Mouse (Mus musculus) embryonic facial prominence, embryonic 10.5 days (tissue): ENCODE measurements around the gene Dolpp1. TPM values are rescaled to one million over a fixed set of nuclear protein-coding genes. Genes with fewer than 3 reads are reported as not detected.
"Not testable (repeated sequence)": the region's sequence is repeated elsewhere in the genome, so short reads cannot be mapped to it uniquely, and the experiment has no call there.

ENCODE experiments used
- DNase-seq: peaks from one replicate; pipeline ENCODE4 v3.0.0-alpha.2; 2017; ENCODE audit warnings: low spot score
- H3K27ac ChIP-seq: fragments of 300-500 bp; sonication (generic); replicated peaks from 2 replicates; pipeline ENCODE4 v1.5.1; 2016; ENCODE audit warnings: mild to moderate bottlenecking
- H3K27me3 ChIP-seq: fragments of 300-500 bp; sonication (generic); replicated peaks from 2 replicates; pipeline ENCODE4 v1.6.1; 2016; ENCODE audit warnings: low read depth, mild to moderate bottlenecking; ENCODE audit not compliant: poor library complexity, severe bottlenecking
- H3K36me3 ChIP-seq: fragments of 300-500 bp; sonication (generic); replicated peaks from 2 replicates; pipeline ENCODE4 v1.6.1; 2016; ENCODE audit warnings: mild to moderate bottlenecking, moderate library complexity
- H3K4me1 ChIP-seq: fragments of 300-500 bp; sonication (generic); 2 replicates; pipeline ENCODE4 v1.6.1; 2016
- H3K4me3 ChIP-seq: fragments of 300-500 bp; sonication (generic); 2 replicates; pipeline ENCODE4 v1.5.1; 2016; ENCODE audit warnings: mild to moderate bottlenecking, moderate library complexity
- H3K9me3 ChIP-seq: fragments of 300-500 bp; sonication (generic); 2 replicates; pipeline ENCODE4 v1.6.1; 2016; ENCODE audit warnings: mild to moderate bottlenecking
- WGBS: fragments of 180-500 bp; shearing (Covaris S2); methylation state at CpG from one replicate; pipeline ENCODE4 v1.1.7; 2016; 5-methylcytosine and 5-hydroxymethylcytosine counted together
- polyA plus RNA-seq: library from polyadenylated mRNA; unstranded; fragments of >200 nt; fragmentation: Nextera tagmentation; extraction: Ambion mirVana; gene quantifications from 2 replicates; pipeline ENCODE4 v1.2.1, GENCODE M21; 2016

Dolpp1 gene
- polyA plus RNA-seq, 1 experiment from 2014 or later: 46.2 TPM

DNA sequence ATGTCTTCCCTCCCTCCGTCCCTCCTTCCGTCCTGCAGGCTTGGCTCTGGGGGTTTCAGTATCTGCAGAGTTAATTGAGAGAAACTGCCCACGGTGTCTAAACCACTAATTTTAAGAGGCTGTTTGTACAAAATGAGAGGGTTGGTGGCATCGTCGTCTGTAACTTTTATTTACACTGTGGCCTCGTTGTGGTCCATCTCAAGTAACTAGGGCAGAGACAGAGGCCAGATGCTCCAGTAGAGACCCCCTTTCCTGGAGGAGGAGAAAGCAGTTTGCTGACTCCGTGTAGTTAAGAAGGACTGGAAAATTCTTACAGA is 24.6 kb downstream of the Dolpp1 start:
- Histone ChIP-seq H3K4me3 (peak overlapping the region; percentile 87), H3K4me1 (peaks cover 58% of the 10 kb centered on the region), H3K36me3 (peaks cover 17% of the 10 kb centered on the region; the same call in 1 of the 2 replicates), H3K27me3 (peaks cover 22% of the 10 kb centered on the region), H3K9me3 (no peaks in the 10 kb centered on the region), H3K27ac (peak overlapping the region; percentile 99)
- no peak for DNase-seq
- under 1% methylated on average over 7 of the region's 7 CpGs for WGBS

DNA sequence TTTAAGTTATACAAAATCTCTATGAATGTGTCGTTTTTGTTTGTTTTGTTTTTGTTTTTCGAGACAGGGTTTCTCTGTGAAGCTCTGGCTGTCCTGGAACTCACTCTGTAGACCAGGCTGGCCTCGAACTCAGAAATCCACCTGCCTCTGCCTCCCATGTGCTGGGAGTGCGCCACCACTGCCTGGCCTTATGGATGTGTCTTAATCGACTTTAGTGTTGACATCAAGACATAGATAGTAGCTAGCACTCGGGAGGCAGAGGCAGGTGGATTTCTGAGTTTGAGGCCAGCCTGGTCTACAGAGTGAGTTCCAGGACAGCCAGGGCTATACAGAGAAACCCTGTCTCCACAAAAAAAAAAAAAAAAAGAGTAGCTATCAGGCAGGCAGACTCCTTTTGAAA is 25.1 kb downstream of the Dolpp1 start:
- peaks cover 20% of the 10 kb centered on the region; the same call in 1 of the 2 replicates for H3K36me3 ChIP-seq
- peaks cover 58% of the 10 kb centered on the region for H3K4me1 ChIP-seq
- H3K27me3 ChIP-seq: peaks cover 22% of the 10 kb centered on the region
- H3K27ac ChIP-seq, DNase-seq, H3K9me3 ChIP-seq: not testable (repeated sequence)
- 82% methylated on average over 6 of the region's 6 CpGs for WGBS
- peak overlapping the region; percentile 87 for H3K4me3 ChIP-seq

GRCm38 (mm10) chr2:30417595-30418165 is 25.6 kb downstream of the Dolpp1 start:
- H3K27me3 ChIP-seq: peaks cover 22% of the 10 kb centered on the region
- 85% methylated on average over 5 of the region's 5 CpGs for WGBS
- H3K27ac ChIP-seq: peak overlapping the region; percentile 80; the same call in 1 of the 2 replicates
- peak overlapping the region; percentile 87; the same call in 1 of the 2 replicates for H3K4me3 ChIP-seq
- peaks cover 19% of the 10 kb centered on the region for H3K36me3 ChIP-seq
- peaks cover 58% of the 10 kb centered on the region for H3K4me1 ChIP-seq
- H3K9me3 ChIP-seq: no peaks in the 10 kb centered on the region
- no peak for DNase-seq

DNA sequence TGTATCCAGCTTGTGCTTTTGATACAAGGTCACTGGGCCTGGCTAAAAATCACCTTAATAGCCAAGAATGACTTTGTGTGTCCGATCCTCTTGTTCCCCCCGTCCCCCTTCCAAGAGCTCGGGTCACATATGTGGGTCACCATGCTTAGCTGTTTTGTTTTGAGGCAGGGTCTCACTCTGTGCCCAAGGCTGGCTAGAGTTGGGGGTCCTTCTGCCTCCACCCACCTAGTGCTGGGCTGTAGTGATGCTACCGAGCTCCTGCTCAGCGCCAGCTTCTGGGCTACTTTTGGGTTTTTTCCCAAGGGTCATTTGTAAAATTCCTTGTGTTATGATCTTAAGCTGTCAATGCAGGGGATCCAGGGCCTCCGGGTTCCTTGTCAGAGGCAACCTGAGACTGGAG is 26.2 kb downstream of the Dolpp1 start:
- H3K27me3 ChIP-seq: peaks cover 17% of the 10 kb centered on the region
- H3K36me3 ChIP-seq: peaks cover 22% of the 10 kb centered on the region
- no peak for DNase-seq
- H3K4me3 ChIP-seq: peak overlapping the region; percentile 38
- WGBS: 73% methylated on average over 6 of the region's 6 CpGs
- H3K4me1 ChIP-seq: peaks cover 54% of the 10 kb centered on the region
- H3K27ac ChIP-seq: peak overlapping the region; percentile 80
- H3K9me3 ChIP-seq: no peaks in the 10 kb centered on the region

DNA sequence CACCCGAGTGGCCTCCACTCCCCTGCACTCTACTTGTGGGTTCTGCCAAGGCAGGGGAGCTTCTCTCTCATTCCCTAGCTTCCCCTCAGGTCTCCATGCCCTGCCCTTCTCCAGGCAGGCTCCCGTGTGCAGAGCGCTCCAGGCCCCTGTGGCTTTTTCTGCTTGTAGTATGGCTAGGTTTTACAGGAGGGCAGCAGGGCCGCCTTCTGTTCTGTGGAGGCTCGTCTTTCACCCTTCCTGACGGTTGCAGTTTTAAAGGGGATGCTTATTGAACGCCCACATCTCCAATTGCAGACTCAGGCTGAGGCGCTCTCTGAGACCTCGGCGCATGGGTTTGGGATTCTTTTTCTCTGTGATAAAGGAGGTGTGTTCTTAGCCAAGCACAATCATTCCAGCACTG is 27.1 kb downstream of the Dolpp1 start:
- peak overlapping the region; percentile 38 for H3K4me3 ChIP-seq
- H3K9me3 ChIP-seq: no peaks in the 10 kb centered on the region
- peaks cover 24% of the 10 kb centered on the region for H3K36me3 ChIP-seq
- WGBS: 27% methylated on average over 10 of the region's 10 CpGs
- H3K4me1 ChIP-seq: peaks cover 45% of the 10 kb centered on the region
- H3K27me3 ChIP-seq: peaks cover 8% of the 10 kb centered on the region
- H3K27ac ChIP-seq: peak overlapping the region; percentile 80
- peak; percentile 46 for DNase-seq

GRCm38 (mm10) chr2:30421432-30421831 is 29.4 kb downstream of the Dolpp1 start:
- no peak for DNase-seq
- Histone ChIP-seq H3K27ac (no peak overlapping the region), H3K36me3 (peaks cover 30% of the 10 kb centered on the region), H3K27me3 (no peaks in the 10 kb centered on the region), H3K4me3 (no peak overlapping the region), H3K4me1 (peaks cover 28% of the 10 kb centered on the region), H3K9me3 (no peaks in the 10 kb centered on the region)
- WGBS: 85% methylated on average over 4 of the region's 4 CpGs

- no peaks in the 10 kb centered on the region for H3K27me3 ChIP-seq
- no peaks in the 10 kb centered on the region for H3K4me1 ChIP-seq
- no peak overlapping the region for H3K4me3 ChIP-seq
- DNase-seq: no peak
- peaks cover 83% of the 10 kb centered on the region for H3K36me3 ChIP-seq
- H3K9me3 ChIP-seq: no peaks in the 10 kb centered on the region
- H3K27ac ChIP-seq: no peak overlapping the region
Measured at GRCm38 (mm10) chr2:30429156-30429555, 37.1 kb downstream of the Dolpp1 start.

- H3K27ac ChIP-seq: no peak overlapping the region; the same call in 1 of the 2 replicates
- peaks cover 14% of the 10 kb centered on the region for H3K4me1 ChIP-seq
- DNase-seq: peak; percentile 70
- no peaks in the 10 kb centered on the region for H3K27me3 ChIP-seq
- 58% methylated on average over 5 of the region's 5 CpGs for WGBS
- H3K36me3 ChIP-seq: peaks cover 99% of the 10 kb centered on the region
- no peak overlapping the region for H3K4me3 ChIP-seq
- H3K9me3 ChIP-seq: no peaks in the 10 kb centered on the region
Measured at GRCm38 (mm10) chr2:30435326-30436155, 43.5 kb downstream of the Dolpp1 start.

GRCm38 (mm10) chr2:30436156-30436545 is 44.1 kb downstream of the Dolpp1 start:
- Histone ChIP-seq H3K27ac (no peak overlapping the region), H3K27me3 (no peaks in the 10 kb centered on the region), H3K36me3 (peaks cover 96% of the 10 kb centered on the region), H3K4me3 (no peak overlapping the region), H3K9me3 (no peaks in the 10 kb centered on the region), H3K4me1 (peaks cover 21% of the 10 kb centered on the region)
- 78% methylated on average over 5 of the region's 5 CpGs for WGBS
- DNase-seq: no peak

DNA sequence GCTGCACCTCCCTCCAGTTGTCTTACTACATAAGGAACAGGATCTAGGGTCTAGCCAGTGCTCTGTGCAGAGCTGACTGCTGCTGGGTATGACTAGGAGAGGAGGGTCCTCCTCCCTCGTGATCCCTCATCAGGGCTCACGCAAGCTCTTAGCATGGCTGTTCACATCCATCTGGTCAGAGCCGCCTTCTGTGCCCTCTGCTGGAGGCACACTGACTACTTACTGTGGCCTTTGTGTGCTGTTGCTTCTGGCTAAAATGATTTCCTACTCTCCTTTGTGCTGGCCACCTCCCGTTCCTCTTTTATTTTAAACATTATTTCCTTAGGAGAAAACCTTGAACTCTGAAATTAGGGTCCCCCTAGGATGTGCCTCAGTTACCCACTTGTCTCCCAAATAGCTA is 44.8 kb downstream of the Dolpp1 start:
- DNase-seq: no peak
- Histone ChIP-seq H3K9me3 (no peaks in the 10 kb centered on the region), H3K27ac (no peak overlapping the region), H3K27me3 (no peaks in the 10 kb centered on the region), H3K4me3 (no peak overlapping the region), H3K36me3 (peaks cover 90% of the 10 kb centered on the region), H3K4me1 (peaks cover 27% of the 10 kb centered on the region)
- WGBS: 79% methylated on average over 4 of the region's 4 CpGs

DNA sequence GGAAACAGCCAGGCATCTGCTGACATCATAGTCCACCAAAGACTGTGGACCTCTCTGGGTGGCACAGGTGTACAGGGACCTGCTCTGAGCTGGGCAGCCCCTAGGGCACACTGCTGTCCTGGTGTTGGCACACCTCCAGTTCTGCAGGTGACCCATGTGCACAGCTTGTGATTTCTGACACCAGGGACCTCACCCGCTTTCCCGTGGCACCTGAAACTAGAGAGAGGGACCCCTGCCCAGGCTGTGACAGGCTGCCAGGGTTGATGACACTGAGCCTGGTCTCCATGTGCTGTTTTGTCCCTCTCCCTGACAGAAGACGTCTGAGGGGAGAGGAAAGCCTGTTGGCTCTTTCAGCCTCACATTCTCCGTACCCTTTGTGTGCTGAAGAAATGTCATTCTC is 45.7 kb downstream of the Dolpp1 start:
- no peak overlapping the region for H3K27ac ChIP-seq
- H3K9me3 ChIP-seq: no peaks in the 10 kb centered on the region
- no peaks in the 10 kb centered on the region for H3K27me3 ChIP-seq
- no peak for DNase-seq
- 92% methylated on average over 4 of the region's 4 CpGs for WGBS
- peaks cover 37% of the 10 kb centered on the region for H3K4me1 ChIP-seq
- H3K4me3 ChIP-seq: no peak overlapping the region
- peaks cover 80% of the 10 kb centered on the region for H3K36me3 ChIP-seq

- 92% methylated on average over 6 of the region's 6 CpGs for WGBS
- no peaks in the 10 kb centered on the region for H3K9me3 ChIP-seq
- DNase-seq: no peak
- peak overlapping the region; percentile 98; the same call in 1 of the 2 replicates for H3K27ac ChIP-seq
- peaks cover 55% of the 10 kb centered on the region for H3K4me1 ChIP-seq
- no peak overlapping the region for H3K4me3 ChIP-seq
- H3K36me3 ChIP-seq: peaks cover 80% of the 10 kb centered on the region
- no peaks in the 10 kb centered on the region for H3K27me3 ChIP-seq
Measured at GRCm38 (mm10) chr2:30439631-30440030, 47.6 kb downstream of the Dolpp1 start.

DNA sequence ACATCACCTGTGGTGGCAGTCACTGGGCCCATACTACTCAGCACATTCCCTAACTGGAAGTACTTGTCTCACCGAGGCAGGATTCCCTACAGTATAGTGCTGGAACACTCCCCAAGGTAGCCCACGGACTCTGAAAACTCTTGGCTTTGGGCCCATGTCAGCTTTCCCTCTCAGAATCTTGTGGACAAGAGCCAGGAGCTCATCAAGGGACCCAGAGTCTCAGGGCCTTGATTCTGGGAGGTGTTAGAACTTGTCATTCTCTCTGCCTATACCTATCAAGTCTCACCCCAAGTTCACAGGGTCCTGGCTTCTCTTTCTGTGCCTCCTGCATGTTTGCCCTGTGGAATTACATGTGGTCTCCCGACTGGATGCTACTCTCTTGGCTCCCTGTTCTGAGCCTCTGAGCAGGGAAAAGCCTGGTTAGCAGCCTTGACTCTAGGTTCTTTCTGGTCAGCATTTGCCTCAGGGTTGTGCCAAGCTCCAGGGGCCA is 48.2 kb downstream of the Dolpp1 start:
- no peaks in the 10 kb centered on the region for H3K27me3 ChIP-seq
- peaks cover 60% of the 10 kb centered on the region for H3K4me1 ChIP-seq
- H3K27ac ChIP-seq: peak overlapping the region; percentile 98
- DNase-seq: no peak
- peak overlapping the region; percentile 48; the same call in 1 of the 2 replicates for H3K4me3 ChIP-seq
- no peaks in the 10 kb centered on the region for H3K9me3 ChIP-seq
- peaks cover 80% of the 10 kb centered on the region for H3K36me3 ChIP-seq
- 67% methylated on average over 3 of the region's 3 CpGs for WGBS
